Mouse (Mus musculus) midbrain, postnatal 0 days (tissue): ENCODE measurements at regions not wholly inside any gene's neighbourhood (a gene's known extent, or its start where the extent isn't known, plus 50 kb on each side); places are given as distances from the start of the nearest gene placed in this dataset.

Experiments used
- ATAC-seq: fragments of 200-750 bp; cut with Nextera tagmentation; 2 replicates; pipeline ENCODE4 v1.8.0; 2017; ENCODE audit warnings: moderate number of reproducible peaks, mild to moderate bottlenecking, moderate TSS enrichment, moderate library complexity; ENCODE audit not compliant: low FRiP score
- DNase-seq: peaks from one replicate; pipeline ENCODE4 v3.0.0-alpha.2; 2015; ENCODE audit warnings: low spot score
- H3K27ac ChIP-seq: fragments of 300-500 bp; sonication (generic); 2 replicates; pipeline ENCODE4 v1.5.1; 2014; ENCODE audit warnings: low read depth, mild to moderate bottlenecking, low read length, mixed read lengths
- H3K27me3 ChIP-seq: fragments of 300-500 bp; sonication (generic); 2 replicates; pipeline ENCODE4 v1.6.1; 2014; ENCODE audit warnings: low read length, control low read depth, mixed read lengths; ENCODE audit not compliant: insufficient read depth
- H3K36me3 ChIP-seq: fragments of 300-500 bp; sonication (generic); 2 replicates; pipeline ENCODE4 v1.6.1; 2014; ENCODE audit warnings: low read length, control low read depth, mixed read lengths; ENCODE audit not compliant: insufficient read depth
- H3K4me1 ChIP-seq: fragments of 300-500 bp; sonication (generic); 2 replicates; pipeline ENCODE4 v1.6.1; 2014; ENCODE audit warnings: mild to moderate bottlenecking, control low read depth, antibody characterized with exemption, low read length, mixed read lengths; ENCODE audit not compliant: insufficient read depth
- H3K4me2 ChIP-seq: fragments of 300-500 bp; sonication (generic); 2 replicates; pipeline ENCODE4 v1.6.1; 2014; ENCODE audit warnings: low read depth, mild to moderate bottlenecking, low read length, mixed read lengths; ENCODE audit not compliant: poor library complexity, severe bottlenecking
- H3K4me3 ChIP-seq: fragments of 300-500 bp; sonication (generic); 2 replicates; pipeline ENCODE4 v1.5.1; 2014; ENCODE audit warnings: low read depth, mild to moderate bottlenecking, low read length, moderate library complexity
- H3K9ac ChIP-seq: fragments of 300-500 bp; sonication (generic); replicated peaks from 2 replicates; pipeline ENCODE4 v1.6.1; 2014; ENCODE audit warnings: mild to moderate bottlenecking, low read length, moderate library complexity, mixed read lengths; ENCODE audit not compliant: poor library complexity, severe bottlenecking
- H3K9me3 ChIP-seq: fragments of 300-500 bp; sonication (generic); 2 replicates; pipeline ENCODE4 v1.6.1; 2016; ENCODE audit warnings: low read length, control low read depth
- CTCF ChIP-seq: IDR thresholded peaks from 2 replicates; pipeline ENCODE4 v1.5.1; 2016; ENCODE audit warnings: antibody characterized with exemption, mild to moderate bottlenecking
- WGBS: fragments of 180-500 bp; shearing (Covaris S2); extraction: QIAGEN DNeasy Blood & Tissue Kit; methylation state at CpG from one replicate; pipeline ENCODE4 v1.1.7; 2014; 5-methylcytosine and 5-hydroxymethylcytosine counted together

DNA sequence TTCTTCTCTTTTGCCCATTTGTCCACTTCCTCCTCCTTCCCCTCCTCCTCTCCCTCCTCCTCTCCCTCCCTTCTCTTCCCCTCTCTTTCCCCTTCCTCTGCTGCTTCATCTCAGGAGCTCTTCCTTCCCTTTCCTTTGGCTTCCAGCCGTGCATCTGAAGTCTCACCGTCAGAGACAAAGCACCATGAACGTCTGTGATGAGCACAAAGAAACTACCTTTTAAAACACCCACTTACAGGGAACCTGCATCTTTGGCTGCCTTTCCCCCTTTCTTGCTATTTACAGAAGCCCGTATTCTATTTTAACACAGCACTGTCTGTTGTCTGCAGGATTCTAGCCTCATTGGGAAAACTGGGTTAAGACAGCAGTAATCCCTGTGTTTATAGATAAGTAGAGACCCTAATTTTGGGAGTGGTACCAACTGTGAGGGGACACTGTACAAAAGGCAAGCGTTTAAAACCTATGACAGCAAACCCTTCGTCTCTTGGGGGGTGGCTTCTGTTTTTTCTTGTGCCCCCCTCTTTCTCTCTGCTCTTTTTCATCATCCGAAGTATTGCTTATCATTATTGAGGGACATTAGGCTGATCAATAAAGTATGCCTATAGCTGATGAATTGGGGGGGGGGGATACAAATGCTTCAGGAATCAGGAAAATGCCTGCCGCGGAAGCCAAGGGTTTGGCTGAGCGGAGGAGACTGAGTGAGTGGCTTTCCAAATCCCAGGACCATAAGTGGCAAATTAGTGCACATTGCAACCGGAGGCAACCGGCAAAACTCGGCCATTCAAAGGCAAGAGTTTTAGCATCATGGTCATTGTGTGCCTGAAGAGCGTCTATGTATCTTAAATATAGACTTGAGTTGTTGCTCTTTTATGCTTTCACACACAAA is 417.0 kb upstream of the Ubash3b start:
- Histone ChIP-seq H3K4me3 (peak overlapping the region; percentile 66), H3K9ac (peak overlapping the region; percentile 99), H3K36me3 (no peaks in the 10 kb centered on the region), H3K27ac (peak overlapping the region; percentile 98), H3K4me2 (peak overlapping the region; percentile 68), H3K9me3 (no peaks in the 10 kb centered on the region), H3K4me1 (peaks cover 9% of the 10 kb centered on the region; the same call in 1 of the 2 replicates), H3K27me3 (no peaks in the 10 kb centered on the region)
- WGBS = 12% methylated on average over 14 of the region's 14 CpGs
- DNase-seq = no peak
- TF ChIP-seq CTCF = no peak
- no peak for ATAC-seq

- DNase-seq (no peak), ATAC-seq (no peak)
- Histone ChIP-seq H3K4me3 (peak overlapping the region; percentile 66; the same call in 1 of the 2 replicates), H3K27me3 (no peaks in the 10 kb centered on the region), H3K4me1 (peaks cover 9% of the 10 kb centered on the region; the same call in 1 of the 2 replicates), H3K36me3 (no peaks in the 10 kb centered on the region), H3K27ac (peak overlapping the region; percentile 98), H3K9ac (no peak overlapping the region), H3K9me3 (no peaks in the 10 kb centered on the region), H3K4me2 (peak overlapping the region; percentile 68)
- no peak for TF ChIP-seq CTCF
- WGBS = 8% methylated on average over 1 of the region's 1 CpGs
These were observed 416.3 kb upstream of the Ubash3b start for GRCm38 (mm10) chr9:41577760-41578159.

DNA sequence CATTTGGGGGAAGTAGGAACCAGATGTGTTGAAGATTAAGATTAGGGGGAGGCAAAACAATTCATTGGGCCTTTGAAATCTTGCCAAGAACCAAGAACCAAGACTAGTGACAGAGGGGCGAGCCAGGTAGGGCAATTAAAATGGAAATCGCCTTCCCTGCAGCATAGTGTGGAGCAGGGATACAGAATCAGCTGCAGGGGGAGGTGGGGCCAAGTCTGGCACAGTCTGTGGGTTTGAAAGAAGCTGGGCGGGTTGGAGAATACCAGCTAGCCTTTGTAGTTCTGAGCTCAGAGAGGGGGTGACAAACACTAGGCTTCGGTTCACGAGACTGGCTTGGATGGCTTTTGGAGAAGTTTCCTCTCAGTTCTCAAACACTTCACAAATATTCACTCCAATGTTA is 414.3 kb upstream of the Ubash3b start:
- Histone ChIP-seq H3K27ac (0 out of 2 replicates have a peak overlapping the region, but pooled peaks have one; percentile 27), H3K27me3 (no peaks in the 10 kb centered on the region), H3K9ac (no peak overlapping the region), H3K4me3 (no peak overlapping the region), H3K36me3 (no peaks in the 10 kb centered on the region), H3K4me2 (no peak overlapping the region), H3K4me1 (peaks cover 9% of the 10 kb centered on the region; the same call in 1 of the 2 replicates), H3K9me3 (no peaks in the 10 kb centered on the region)
- DNase-seq (no peak), ATAC-seq (no peak)
- WGBS = 20% methylated on average over 5 of the region's 5 CpGs
- no peak for TF ChIP-seq CTCF

- Histone ChIP-seq H3K27ac (no peak overlapping the region), H3K9ac (no peak overlapping the region), H3K4me1 (no peaks in the 10 kb centered on the region), H3K4me3 (no peak overlapping the region), H3K27me3 (no peaks in the 10 kb centered on the region), H3K9me3 (no peaks in the 10 kb centered on the region), H3K4me2 (no peak overlapping the region), H3K36me3 (no peaks in the 10 kb centered on the region)
- DNase-seq (no peak), ATAC-seq (no peak)
- 76% methylated on average over 4 of the region's 4 CpGs for WGBS
- no peak for TF ChIP-seq CTCF
These were observed 408.8 kb upstream of the Ubash3b start for GRCm38 (mm10) chr9:41570262-41570661.

DNA sequence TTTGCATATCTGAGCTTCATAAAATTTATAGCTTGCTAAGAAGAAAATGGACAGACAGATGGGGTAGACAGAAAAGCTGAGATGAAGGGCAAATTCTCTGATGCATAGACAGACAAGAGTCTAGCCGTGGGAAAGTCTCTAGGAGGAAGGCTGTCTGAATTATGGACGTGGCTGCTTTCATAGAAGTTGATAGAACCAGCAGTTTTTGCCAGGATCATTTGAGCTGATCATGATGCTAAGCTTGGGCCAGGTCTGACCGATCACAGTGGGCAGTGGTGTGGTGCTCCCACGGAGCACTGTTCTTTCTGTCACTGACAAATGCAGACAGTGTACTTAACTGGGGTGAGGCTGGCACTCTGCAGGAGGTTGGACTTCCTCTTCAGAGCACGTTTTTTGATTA is 405.0 kb upstream of the Ubash3b start:
- 67% methylated on average over 5 of the region's 5 CpGs for WGBS
- H3K27ac ChIP-seq = no peak overlapping the region
- no peak for ATAC-seq

GRCm38 (mm10) chr9:41565784-41566183 is 404.3 kb upstream of the Ubash3b start:
- 78% methylated on average over 7 of the region's 7 CpGs for WGBS
- H3K27me3 ChIP-seq = no peaks in the 10 kb centered on the region
- H3K4me1 ChIP-seq = no peaks in the 10 kb centered on the region
- DNase-seq = no peak
- H3K9ac ChIP-seq = no peak overlapping the region
- no peak overlapping the region for H3K4me3 ChIP-seq
- ATAC-seq = no peak
- no peaks in the 10 kb centered on the region for H3K9me3 ChIP-seq
- no peak for TF ChIP-seq CTCF
- H3K4me2 ChIP-seq = no peak overlapping the region
- no peaks in the 10 kb centered on the region for H3K36me3 ChIP-seq
- H3K27ac ChIP-seq = no peak overlapping the region

More for the DNA sequence above, 405.0 kb upstream of the Ubash3b start:
- Histone ChIP-seq H3K4me2 (no peak overlapping the region), H3K4me1 (no peaks in the 10 kb centered on the region), H3K4me3 (no peak overlapping the region), H3K36me3 (no peaks in the 10 kb centered on the region), H3K9me3 (no peaks in the 10 kb centered on the region), H3K9ac (no peak overlapping the region), H3K27me3 (no peaks in the 10 kb centered on the region)
- TF ChIP-seq CTCF = no peak
- no peak for DNase-seq
